Mouse (Mus musculus) midbrain, embryonic 12.5 days (tissue): ENCODE measurements around the gene Itprid1. TPM values are rescaled to one million over a fixed set of nuclear protein-coding genes. Genes with fewer than 3 reads are reported as not detected.

Source experiments
- ATAC-seq: fragments of 200-750 bp; cut with Nextera tagmentation; 2 replicates; pipeline ENCODE4 v1.8.0; 2017; ENCODE audit warnings: low read depth, moderate TSS enrichment, moderate library complexity; ENCODE audit not compliant: low FRiP score
- H3K27ac ChIP-seq: fragments of 300-500 bp; sonication (generic); replicated peaks from 2 replicates; pipeline ENCODE4 v1.5.1; 2016; ENCODE audit warnings: mild to moderate bottlenecking
- H3K27me3 ChIP-seq: fragments of 300-500 bp; sonication (generic); 2 replicates; pipeline ENCODE4 v1.6.1; 2016; ENCODE audit warnings: mild to moderate bottlenecking
- H3K36me3 ChIP-seq: fragments of 300-500 bp; sonication (generic); 2 replicates; pipeline ENCODE4 v1.6.1; 2016
- H3K4me1 ChIP-seq: fragments of 300-500 bp; sonication (generic); 2 replicates; pipeline ENCODE4 v1.6.1; 2016
- H3K4me2 ChIP-seq: fragments of 300-500 bp; sonication (generic); replicated peaks from 2 replicates; pipeline ENCODE4 v1.6.1; 2016; ENCODE audit warnings: mild to moderate bottlenecking, moderate library complexity
- H3K4me3 ChIP-seq: fragments of 300-500 bp; sonication (generic); 2 replicates; pipeline ENCODE4 v1.5.1; 2016; ENCODE audit warnings: mild to moderate bottlenecking
- H3K9ac ChIP-seq: fragments of 300-500 bp; sonication (generic); replicated peaks from 2 replicates; pipeline ENCODE4 v1.6.1; 2016; ENCODE audit warnings: mild to moderate bottlenecking, moderate library complexity
- H3K9me3 ChIP-seq: fragments of 300-500 bp; sonication (generic); 2 replicates; pipeline ENCODE4 v1.6.1; 2016; ENCODE audit warnings: mild to moderate bottlenecking
- WGBS: fragments of 180-500 bp; shearing (Covaris S2); methylation state at CpG from one replicate; pipeline ENCODE4 v1.1.7; 2016; 5-methylcytosine and 5-hydroxymethylcytosine counted together
- polyA plus RNA-seq: library from polyadenylated mRNA; unstranded; fragments of >200 nt; fragmentation: Nextera tagmentation; extraction: Ambion mirVana; gene quantifications from 2 replicates; pipeline ENCODE4 v1.2.1, GENCODE M21; 2016

Itprid1 gene
- polyA plus RNA-seq, 1 experiment from 2014 or later: not detected

DNA sequence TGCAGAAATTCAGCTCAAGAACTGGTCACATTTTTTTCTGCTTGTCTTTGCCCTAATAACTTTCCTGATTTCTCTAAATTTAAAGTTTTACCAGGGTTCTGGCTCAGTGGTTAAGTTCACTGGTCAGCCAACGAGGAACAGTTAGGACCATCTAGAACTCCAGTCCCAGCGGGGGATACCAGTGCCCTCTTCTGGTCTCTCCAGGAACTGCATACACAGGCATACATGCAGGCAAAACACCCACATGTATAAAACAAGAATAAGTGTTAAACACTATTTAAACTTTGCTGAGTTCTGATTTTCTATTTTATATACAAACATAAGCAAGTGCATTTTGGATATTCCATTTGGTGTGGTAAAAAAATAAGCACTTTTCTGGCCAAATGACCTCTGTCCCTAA is 188.8 kb downstream of the Itprid1 start:
- Histone ChIP-seq H3K36me3 (no peaks in the 10 kb centered on the region), H3K4me3 (no peak overlapping the region), H3K27ac (no peak overlapping the region), H3K4me2 (no peak overlapping the region), H3K27me3 (no peaks in the 10 kb centered on the region), H3K4me1 (0 out of 2 replicates have a peak, but pooled peaks cover 4% of the 10 kb centered on the region), H3K9me3 (no peaks in the 10 kb centered on the region), H3K9ac (no peak overlapping the region)
- 57% methylated on average over 2 of the region's 2 CpGs for WGBS
- no peak for ATAC-seq

- Histone ChIP-seq H3K4me2 (no peak overlapping the region), H3K9me3 (no peaks in the 10 kb centered on the region), H3K4me3 (no peak overlapping the region), H3K4me1 (peaks cover 6% of the 10 kb centered on the region; the same call in 1 of the 2 replicates), H3K36me3 (no peaks in the 10 kb centered on the region), H3K9ac (no peak overlapping the region), H3K27ac (no peak overlapping the region), H3K27me3 (no peaks in the 10 kb centered on the region)
- ATAC-seq: no peak
- WGBS: 88% methylated on average over 6 of the region's 6 CpGs
Measured at GRCm38 (mm10) chr6:56027318-56027717, 190.6 kb downstream of the Itprid1 start.

- ATAC-seq: no peak
- no peak overlapping the region for H3K4me2 ChIP-seq
- 96% methylated on average over 5 of the region's 5 CpGs for WGBS
- H3K4me3 ChIP-seq: no peak overlapping the region
- H3K36me3 ChIP-seq: no peaks in the 10 kb centered on the region
- H3K27ac ChIP-seq: no peak overlapping the region
- peaks cover 6% of the 10 kb centered on the region; the same call in 1 of the 2 replicates for H3K4me1 ChIP-seq
- no peaks in the 10 kb centered on the region for H3K9me3 ChIP-seq
- H3K9ac ChIP-seq: no peak overlapping the region
- H3K27me3 ChIP-seq: no peaks in the 10 kb centered on the region
Measured at GRCm38 (mm10) chr6:56027966-56028365, 191.3 kb downstream of the Itprid1 start.

Other genes starting within 250 kb of the Itprid1 start
- gene Neurod6, start 155.6 kb upstream of the Itprid1 start, polyA plus RNA-seq: 1.3 and 2.8 TPM in 2 replicates
- 16.2 and 21.0 TPM in 2 replicates for gene Ppp1r17, start 180.6 kb downstream of the Itprid1 start, polyA plus RNA-seq